Mouse (Mus musculus) ES-E14 (cell line): Measurements from ENCODE around the gene Rbm12. TPM values are rescaled to one million over a fixed set of nuclear protein-coding genes. Genes with fewer than 3 reads are reported as not detected.
"Not testable (repeated sequence)": the region's sequence is repeated elsewhere in the genome, so short reads cannot be mapped to it uniquely, and the experiment has no call there.

Source experiments
- DNase-seq: peaks from one replicate; pipeline ENCODE4 v3.0.0-alpha.2; 2013; ENCODE audit warnings: low read depth, low spot score
- H3K27ac ChIP-seq: 2 replicates; pipeline ENCODE4 v1.5.1; 2012; ENCODE audit warnings: low read depth, mild to moderate bottlenecking, low read length, moderate library complexity, mixed read lengths; ENCODE audit not compliant: poor library complexity, insufficient read depth, severe bottlenecking
- H3K36me3 ChIP-seq: 2 replicates; pipeline ENCODE4 v1.6.1; 2012; ENCODE audit warnings: mild to moderate bottlenecking, low read length, moderate library complexity, mixed read lengths; ENCODE audit not compliant: control insufficient read depth, poor library complexity, insufficient read depth, severe bottlenecking
- H3K4me1 ChIP-seq, 2 experiments: fragments of 150-350 bp in 1 of 2; sonication (generic) in 1 of 2; 2 replicates each; pipeline ENCODE4 v1.6.1; 2012; ENCODE audit warnings: low read length in 2 of 2, mild to moderate bottlenecking in 1 of 2, mixed read lengths in 1 of 2; ENCODE audit not compliant: control insufficient read depth in 2 of 2, insufficient read depth in 2 of 2, poor library complexity in 1 of 2
- H3K4me3 ChIP-seq, 2 experiments: fragments of 150-350 bp in 1 of 2; sonication (generic) in 1 of 2; 2 replicates each; pipeline ENCODE4 v1.5.1; 2012; ENCODE audit warnings: low read length in 2 of 2, low read depth in 1 of 2, mild to moderate bottlenecking in 1 of 2, mixed read lengths in 1 of 2; ENCODE audit not compliant: insufficient read depth in 1 of 2, poor library complexity in 1 of 2, severe bottlenecking in 1 of 2
- H3K9ac ChIP-seq: 2 replicates; pipeline ENCODE4 v1.6.1; 2012; ENCODE audit warnings: low read depth, mild to moderate bottlenecking, low read length, mixed read lengths; ENCODE audit not compliant: poor library complexity, insufficient read depth, severe bottlenecking
- H3K9me3 ChIP-seq: fragments of 150-350 bp; sonication (generic); 2 replicates; pipeline ENCODE4 v1.6.1; 2012; ENCODE audit warnings: low read depth, mild to moderate bottlenecking, low read length; ENCODE audit not compliant: control insufficient read depth, insufficient read depth
- CHD2 ChIP-seq: IDR thresholded peaks from 2 replicates; pipeline ENCODE4 v1.6.1; 2014; ENCODE audit warnings: mild to moderate bottlenecking, low read depth, low read length, inconsistent platforms
- HCFC1 ChIP-seq: IDR thresholded peaks from 2 replicates; pipeline ENCODE4 v1.6.1; 2012; ENCODE audit warnings: low read length, inconsistent platforms, borderline replicate concordance; ENCODE audit not compliant: insufficient read depth
- MAFK ChIP-seq: IDR thresholded peaks from 2 replicates; pipeline ENCODE4 v1.6.1; 2014; ENCODE audit warnings: mild to moderate bottlenecking, low read depth, low read length, inconsistent platforms; ENCODE audit not compliant: insufficient read depth
- ZC3H11A ChIP-seq: IDR thresholded peaks from 2 replicates; pipeline ENCODE4 v1.6.1; 2012; ENCODE audit warnings: low read depth, mild to moderate bottlenecking, inconsistent platforms, low read length, borderline replicate concordance
- ZNF384 ChIP-seq: IDR thresholded peaks from 2 replicates; pipeline ENCODE4 v1.6.1; 2012; ENCODE audit warnings: low read depth, low read length, inconsistent platforms
- in situ Hi-C, 2 experiments: fragments of 600-800 bp; cut with MboI; formaldehyde crosslinking; loops; one replicate each; pipeline ENCODE4 v1.15.1; 2025; ENCODE audit warnings: low sequenced_read_pairs in 2 of 2, inconsistent platforms in 1 of 2; ENCODE audit not compliant: unreplicated experiment in 2 of 2
- total RNA-seq: library from RNA; depleted of rRNA; stranded (reverse); fragments of 300-350 nt; gene quantifications from 2 replicates; pipeline ENCODE4 v1.2.3, GENCODE M21; 2012

Rbm12 gene
- total RNA-seq, 1 experiment = 22.1 TPM

GRCm38 (mm10) chr2:156112080-156112423 is 274 bp upstream of the Rbm12 start:
- DNase-seq, H3K9me3 ChIP-seq, H3K36me3 ChIP-seq, H3K4me1 ChIP-seq, in situ Hi-C loops, H3K27ac ChIP-seq: not testable (repeated sequence)
- Histone ChIP-seq H3K9ac (peak overlapping the region; percentile 57; the same call in 1 of the 2 replicates), H3K4me3 (peak overlapping the region; percentile 28 to 70; a peak in 2 of 4 replicates)
- TF ChIP-seq ZNF384 = peak; percentile 41; the same call in 1 of the 2 replicates

- in situ Hi-C loops = no loop called here
- Histone ChIP-seq H3K27ac (peak overlapping the region; percentile 93), H3K36me3 (no peaks in the 10 kb centered on the region), H3K9me3 (no peaks in the 10 kb centered on the region), H3K9ac (peak overlapping the region; percentile 99), H3K4me3 (peak overlapping the region; percentile 70 to 93), H3K4me1 (peaks cover 3 to 8% of the 10 kb centered on the region in 2 experiments; a peak in 2 of 4 replicates)
- peak; percentile 51 for DNase-seq
- no peak for TF ChIP-seq CHD2
- TF ChIP-seq ZC3H11A = no peak
- TF ChIP-seq HCFC1 = no peak
- TF ChIP-seq MAFK = no peak
- no peak for TF ChIP-seq ZNF384
Measured at GRCm38 (mm10) chr2:156110627-156111357, 986 bp downstream of the Rbm12 start.

GRCm38 (mm10) chr2:156091926-156092325 is 19.9 kb downstream of the Rbm12 start:
- H3K4me3 ChIP-seq = no peak overlapping the region
- H3K36me3 ChIP-seq = peaks cover 16% of the 10 kb centered on the region
- TF ChIP-seq HCFC1 (no peak), CHD2 (no peak), ZC3H11A (no peak), MAFK (no peak), ZNF384 (no peak)
- H3K27ac ChIP-seq = no peak overlapping the region
- no peak for DNase-seq
- no peaks in the 10 kb centered on the region for H3K4me1 ChIP-seq
- in situ Hi-C loops = no loop called here
- no peaks in the 10 kb centered on the region for H3K9me3 ChIP-seq
- H3K9ac ChIP-seq = no peak overlapping the region

GRCm38 (mm10) chr2:156089799-156090198 is 22.0 kb downstream of the Rbm12 start:
- no peak for TF ChIP-seq ZC3H11A
- TF ChIP-seq MAFK = no peak
- TF ChIP-seq ZNF384 = no peak
- TF ChIP-seq CHD2 = no peak
- no peak for TF ChIP-seq HCFC1
- H3K4me3 ChIP-seq = no peak overlapping the region
- no peak overlapping the region for H3K27ac ChIP-seq
- H3K9me3 ChIP-seq = no peaks in the 10 kb centered on the region
- no peaks in the 10 kb centered on the region for H3K4me1 ChIP-seq
- DNase-seq = no peak
- no peak overlapping the region for H3K9ac ChIP-seq
- H3K36me3 ChIP-seq = peaks cover 6% of the 10 kb centered on the region
- in situ Hi-C loops = no loop called here
